Mouse (Mus musculus): Measurements from ENCODE around the gene Dnajb2.
A peak's percentile ranks its signal among the peaks of the same experiment; 100 is the strongest.

Gene Dnajb2

GRCm38 (mm10) chr1:75236117-75237050, at the start of gene Dnajb2:
Gene Dnajb2, plus strand, starts transcription at chr1:75236406.
- DNase-seq (ENCODE audit: low spot score in 2 of 2) = peak in 1 of 2 experiments; percentile 86

- no peak for DNase-seq (ENCODE audit: low spot score in 2 of 2)
These were observed 49.1 kb upstream of the Dnajb2 start for GRCm38 (mm10) chr1:75187126-75187525.

- no peak for DNase-seq (ENCODE audit: low spot score in 2 of 2)
These were observed 48.2 kb upstream of the Dnajb2 start for GRCm38 (mm10) chr1:75187914-75188483.

GRCm38 (mm10) chr1:75190577-75190976, 45.6 kb upstream of the Dnajb2 start:
- no peak for DNase-seq (ENCODE audit: low spot score in 2 of 2)

- DNase-seq (ENCODE audit: low spot score in 2 of 2) = no peak
These were observed 45.0 kb upstream of the Dnajb2 start for GRCm38 (mm10) chr1:75191258-75191621.

GRCm38 (mm10) chr1:75191622-75192402, 44.4 kb upstream of the Dnajb2 start, which contains the start of the genes Ankzf1 and Atg9a:
Gene Ankzf1, plus strand, starts transcription at chr1:75192151.
Gene Atg9a, minus strand, starts transcription at chr1:75192196.
- DNase-seq (ENCODE audit: low spot score in 2 of 2) = peak; percentile 98

GRCm38 (mm10) chr1:75192452-75192851, 43.8 kb upstream of the Dnajb2 start:
- DNase-seq (ENCODE audit: low spot score in 2 of 2) = no peak

- no peak for DNase-seq (ENCODE audit: low spot score in 2 of 2)
These were observed 35.0 kb upstream of the Dnajb2 start for GRCm38 (mm10) chr1:75201236-75201635.

- no peak for DNase-seq (ENCODE audit: low spot score in 2 of 2)
These were observed 27.1 kb upstream of the Dnajb2 start for GRCm38 (mm10) chr1:75208967-75209678.

GRCm38 (mm10) chr1:75210136-75211087, 25.8 kb upstream of the Dnajb2 start, which contains the start of the genes Glb1l and Stk16:
Gene Glb1l, minus strand, starts transcription at chr1:75210813.
Gene Stk16, plus strand, starts transcription at chr1:75210838.
- peak; percentile 87 to 96 for DNase-seq (ENCODE audit: low spot score in 2 of 2)

GRCm38 (mm10) chr1:75211141-75211708, 25.0 kb upstream of the Dnajb2 start:
- DNase-seq (ENCODE audit: low spot score in 2 of 2) = no peak

- no peak for DNase-seq (ENCODE audit: low spot score in 2 of 2)
These were observed 23.7 kb upstream of the Dnajb2 start for GRCm38 (mm10) chr1:75212542-75212941.

- DNase-seq (ENCODE audit: low spot score in 2 of 2) = no peak
These were observed 23.1 kb upstream of the Dnajb2 start for GRCm38 (mm10) chr1:75213096-75213495.

GRCm38 (mm10) chr1:75214442-75214841, 21.8 kb upstream of the Dnajb2 start:
- DNase-seq (ENCODE audit: low spot score in 2 of 2) = no peak

- DNase-seq (ENCODE audit: low spot score in 2 of 2) = peak in 1 of 2 experiments; percentile 54
These were observed 21.3 kb upstream of the Dnajb2 start for GRCm38 (mm10) chr1:75214886-75215285.

GRCm38 (mm10) chr1:75215785-75216184, 20.4 kb upstream of the Dnajb2 start:
- no peak for DNase-seq (ENCODE audit: low spot score in 2 of 2)

GRCm38 (mm10) chr1:75216797-75217585, 19.2 kb upstream of the Dnajb2 start:
- DNase-seq (ENCODE audit: low spot score in 2 of 2) = no peak

- DNase-seq (ENCODE audit: low spot score in 2 of 2) = no peak
These were observed 18.3 kb upstream of the Dnajb2 start for GRCm38 (mm10) chr1:75217893-75218226.

All from left cerebral cortex, adult 9 months (tissue).